Mouse (Mus musculus) CH12.LX (cell line): ENCODE measurements around the gene Meis2.

Source experiments
- CTCF ChIP-seq, 2 experiments: IDR thresholded peaks in 1 of 2; conservative IDR thresholded peaks in 1 of 2; 2 replicates each; pipeline ENCODE4 v1.5.1; 2011 to 2012; ENCODE audit warnings: low read depth in 2 of 2, low read length in 2 of 2, improper control_type of control experiment in 1 of 2, inconsistent platforms in 1 of 2, mild to moderate bottlenecking in 1 of 2, moderate library complexity in 1 of 2
- GABPA ChIP-seq: IDR thresholded peaks from 2 replicates; pipeline ENCODE4 v1.6.1; 2012; ENCODE audit warnings: low read depth, low read length, improper control_type of control experiment, inconsistent platforms; ENCODE audit not compliant: insufficient replicate concordance

DNA sequence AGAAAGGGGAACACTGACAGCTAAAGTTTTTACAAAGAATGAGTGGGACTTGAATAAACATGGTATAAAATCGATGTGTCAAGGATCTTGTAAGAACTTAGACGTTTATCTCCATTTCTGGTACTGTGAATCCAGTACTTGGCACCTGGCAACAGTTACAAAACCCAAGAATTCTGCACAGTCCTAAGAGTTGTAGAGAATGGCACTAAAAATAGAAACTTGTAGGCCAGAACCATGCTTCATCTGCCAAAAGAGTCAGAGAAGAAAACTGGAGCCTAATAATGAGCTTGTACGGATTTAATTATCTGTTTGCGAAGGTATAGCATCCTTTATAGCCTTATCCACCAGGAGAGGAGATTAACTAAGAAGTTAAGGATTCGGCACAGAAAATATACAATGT, 42.8 kb downstream of the Meis2 start:
- no peak for TF ChIP-seq CTCF (conservative IDR thresholded peaks at IDR 0.05 in 1 of 2, IDR thresholded peaks at IDR 0.05 in 1 of 2; ENCODE audit: low read depth in 2 of 2, low read length in 2 of 2)
- no peak for TF ChIP-seq GABPA
